Mouse (Mus musculus) heart, postnatal 25 days (tissue): ENCODE results near the gene Borcs7. TPM values are rescaled to one million over a fixed set of nuclear protein-coding genes. Genes with fewer than 3 reads are reported as not detected.

Experiments used
- DNase-seq: peaks from one replicate; pipeline ENCODE4 v3.0.0; 2022; ENCODE audit warnings: low spot score
- intact Hi-C: fragments of 180-260 bp; cut with DNase I; formaldehyde crosslinking; loops from one replicate; pipeline ENCODE4 v1.15.1; 2025
- total RNA-seq, 2 experiments: library from RNA; stranded (reverse); gene quantifications; 2 replicates each; pipeline ENCODE4 v1.2.3; 2021

The Borcs7 gene
- total RNA-seq, 2 experiments from 2014 or later: 7.8 to 8.8 TPM

GRCm38 (mm10) chr19:46658851-46659250 is 30.9 kb upstream of the Borcs7 start:
- DNase-seq: no peak
- intact Hi-C loops: loop anchor here (5.0 kb wide), 1 partner anchor 72 kb away; no protein-coding TSS in a partner anchor

GRCm38 (mm10) chr19:46661511-46661910 is 28.2 kb upstream of the Borcs7 start:
- intact Hi-C loops: no loop called here
- DNase-seq: no peak

GRCm38 (mm10) chr19:46662214-46662613 is 27.5 kb upstream of the Borcs7 start:
- DNase-seq: no peak
- intact Hi-C loops: no loop called here

- intact Hi-C loops: no loop called here
- DNase-seq: no peak
Observed at GRCm38 (mm10) chr19:46662784-46663183, 26.9 kb upstream of the Borcs7 start.

GRCm38 (mm10) chr19:46665474-46665873 is 24.2 kb upstream of the Borcs7 start:
- intact Hi-C loops: no loop called here

GRCm38 (mm10) chr19:46667300-46667699 is 22.4 kb upstream of the Borcs7 start:
- intact Hi-C loops: no loop called here

More at GRCm38 (mm10) chr19:46665474-46665873, 24.2 kb upstream of the Borcs7 start:
- no peak for DNase-seq

GRCm38 (mm10) chr19:46668263-46668662 is 21.4 kb upstream of the Borcs7 start:
- intact Hi-C loops: no loop called here
- DNase-seq: no peak

More at GRCm38 (mm10) chr19:46667300-46667699, 22.4 kb upstream of the Borcs7 start:
- no peak for DNase-seq

GRCm38 (mm10) chr19:46669802-46670201 is 19.9 kb upstream of the Borcs7 start:
- DNase-seq: no peak
- intact Hi-C loops: loop anchor here (1.0 to 10.0 kb wide), 3 partner anchors 70 to 325 kb away; no protein-coding TSS in a partner anchor

- no peak for DNase-seq
- intact Hi-C loops: loop anchor here (1.0 to 10.0 kb wide), 3 partner anchors 70 to 324 kb away; no protein-coding TSS in a partner anchor
Observed at GRCm38 (mm10) chr19:46670691-46671090, 19.0 kb upstream of the Borcs7 start.

- no peak for DNase-seq
- intact Hi-C loops: loop anchor here (10.0 kb wide), 1 partner anchor 322 kb away; no protein-coding TSS in a partner anchor
Observed at GRCm38 (mm10) chr19:46672766-46673418, 16.8 kb upstream of the Borcs7 start, which contains the start of gene Cyp17a1. Cyp17a1 (minus strand) TSS chr19:46673172.

- no peak for DNase-seq
Observed at GRCm38 (mm10) chr19:46675641-46676040, 14.1 kb upstream of the Borcs7 start.

GRCm38 (mm10) chr19:46679720-46680383 is 9.9 kb upstream of the Borcs7 start:
- DNase-seq: no peak
- intact Hi-C loops: loop anchor here (10.0 kb wide), 1 partner anchor 315 kb away; no protein-coding TSS in a partner anchor

More at GRCm38 (mm10) chr19:46675641-46676040, 14.1 kb upstream of the Borcs7 start:
- intact Hi-C loops: loop anchor here (10.0 kb wide), 1 partner anchor 319 kb away; no protein-coding TSS in a partner anchor

GRCm38 (mm10) chr19:46690387-46690786 is 681 bp downstream of the Borcs7 start:
- no peak for DNase-seq
- intact Hi-C loops: loop anchor here (2.0 to 5.0 kb wide), 2 partner anchors 16 to 42 kb away; partner anchors contain the start of gene As3mt

- DNase-seq: no peak
- intact Hi-C loops: loop anchor here (2.0 to 5.0 kb wide), 2 partner anchors 16 to 41 kb away; partner anchors contain the start of gene As3mt
Observed at GRCm38 (mm10) chr19:46691078-46691477, 1.4 kb downstream of the Borcs7 start.

GRCm38 (mm10) chr19:46693146-46693545 is 3.4 kb downstream of the Borcs7 start:
- intact Hi-C loops: loop anchor here (5.0 kb wide), 1 partner anchor 39 kb away; no protein-coding TSS in a partner anchor
- DNase-seq: no peak

GRCm38 (mm10) chr19:46696482-46696881 is 6.8 kb downstream of the Borcs7 start:
- intact Hi-C loops: no loop called here

GRCm38 (mm10) chr19:46696943-46697342 is 7.2 kb downstream of the Borcs7 start:
- intact Hi-C loops: no loop called here
- DNase-seq: no peak

More at GRCm38 (mm10) chr19:46696482-46696881, 6.8 kb downstream of the Borcs7 start:
- DNase-seq: no peak

- DNase-seq: no peak
- intact Hi-C loops: no loop called here
Observed at GRCm38 (mm10) chr19:46697840-46698517, 8.3 kb downstream of the Borcs7 start.

GRCm38 (mm10) chr19:46699011-46699481 is 9.3 kb downstream of the Borcs7 start:
- DNase-seq: no peak

GRCm38 (mm10) chr19:46701156-46701555 is 11.4 kb downstream of the Borcs7 start:
- DNase-seq: no peak
- intact Hi-C loops: no loop called here

More at GRCm38 (mm10) chr19:46699011-46699481, 9.3 kb downstream of the Borcs7 start:
- intact Hi-C loops: no loop called here
